Mouse (Mus musculus): ENCODE data around the gene 5830411N06Rik. TPM values are rescaled to one million over a fixed set of nuclear protein-coding genes. Genes with fewer than 3 reads are reported as not detected.

The 5830411N06Rik gene
- polyA plus RNA-seq (2014; fragmentation: Nextera tagmentation; extraction: Ambion mirVana) = not detected in 2 replicates

DNA sequence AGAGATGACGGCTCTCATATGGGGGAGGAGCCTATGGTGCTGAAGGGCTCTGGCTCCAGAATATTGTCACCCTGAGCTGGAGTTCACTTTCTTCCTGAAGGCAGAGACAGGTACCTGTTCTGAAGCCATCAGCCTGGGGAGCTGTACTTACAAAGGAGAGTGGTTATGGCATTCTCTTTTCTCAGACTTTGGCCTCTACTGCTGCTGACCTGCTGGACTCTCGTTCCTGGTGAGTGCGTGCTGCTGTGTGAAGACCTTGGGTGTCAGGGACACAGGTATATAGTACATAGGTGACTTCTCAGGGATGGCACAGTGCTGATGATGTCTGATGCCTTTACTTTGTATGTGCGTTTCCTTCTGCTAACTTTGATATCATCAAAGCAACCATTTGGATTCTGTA, at the start of gene 5830411N06Rik:
Gene 5830411N06Rik, plus strand, starts transcription at position 69 of the 400 bp plus-strand sequence.
- DNase-seq (ENCODE audit: low spot score) (no peak), ATAC-seq (ENCODE audit: low FRiP score) (no peak)
- 91% methylated on average over 4 of the region's 4 CpGs for WGBS
- H3K9me3 ChIP-seq (ENCODE audit: control insufficient read depth, low read length) = no peaks in the 10 kb centered on the region
- H3K4me2 ChIP-seq (replicated peaks) = no peak within 1 kb of the TSS
- no peak within 1 kb of the TSS for H3K27ac ChIP-seq
- no peak within 1 kb of the TSS for H3K4me3 ChIP-seq (replicated peaks; ENCODE audit: low read length)
- H3K4me1 ChIP-seq (replicated peaks; ENCODE audit: control insufficient read depth, insufficient read depth, low read length) = no peaks in the 10 kb centered on the region
- no peak within 1 kb of the TSS for H3K9ac ChIP-seq
- H3K27me3 ChIP-seq (ENCODE audit: control insufficient read depth, insufficient read depth, low read length) = no peaks in the 10 kb centered on the region
- no peaks in the 10 kb centered on the region for H3K36me3 ChIP-seq (replicated peaks; ENCODE audit: control insufficient read depth, insufficient read depth)

DNA sequence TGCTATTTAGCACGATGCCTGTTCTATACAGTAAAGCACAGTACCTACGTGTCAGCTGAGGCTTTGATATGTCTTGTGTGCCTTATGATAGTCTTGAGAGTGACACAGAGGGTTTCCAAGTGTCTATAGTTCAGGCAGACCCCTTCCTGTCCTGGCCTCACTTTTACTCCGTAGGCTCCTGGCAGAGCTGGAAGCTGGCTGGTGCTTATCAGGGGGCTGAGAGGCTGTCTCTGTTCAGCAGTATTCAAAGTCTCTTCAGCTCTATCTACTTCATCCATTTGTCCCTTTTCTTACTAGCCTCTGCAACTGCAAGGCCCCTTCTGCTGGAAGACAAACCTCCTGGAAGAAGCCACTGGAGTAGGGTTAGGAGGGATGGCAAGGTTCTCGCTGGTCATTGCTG, 46.0 kb upstream of the 5830411N06Rik start:
- H3K36me3 ChIP-seq (replicated peaks; ENCODE audit: control insufficient read depth, insufficient read depth) = no peaks in the 10 kb centered on the region
- no peak overlapping the region for H3K4me3 ChIP-seq (replicated peaks; ENCODE audit: low read length)
- H3K9me3 ChIP-seq (ENCODE audit: control insufficient read depth, low read length) = no peaks in the 10 kb centered on the region
- 86% methylated on average over 4 of the region's 4 CpGs for WGBS
- no peak for DNase-seq (ENCODE audit: low spot score)
- no peak overlapping the region for H3K27ac ChIP-seq
- H3K9ac ChIP-seq = no peak overlapping the region
- no peaks in the 10 kb centered on the region for H3K27me3 ChIP-seq (ENCODE audit: control insufficient read depth, insufficient read depth, low read length)
- ATAC-seq (ENCODE audit: low FRiP score) = no peak
- no peaks in the 10 kb centered on the region for H3K4me1 ChIP-seq (replicated peaks; ENCODE audit: control insufficient read depth, insufficient read depth, low read length)
- H3K4me2 ChIP-seq (replicated peaks) = no peak overlapping the region

DNA sequence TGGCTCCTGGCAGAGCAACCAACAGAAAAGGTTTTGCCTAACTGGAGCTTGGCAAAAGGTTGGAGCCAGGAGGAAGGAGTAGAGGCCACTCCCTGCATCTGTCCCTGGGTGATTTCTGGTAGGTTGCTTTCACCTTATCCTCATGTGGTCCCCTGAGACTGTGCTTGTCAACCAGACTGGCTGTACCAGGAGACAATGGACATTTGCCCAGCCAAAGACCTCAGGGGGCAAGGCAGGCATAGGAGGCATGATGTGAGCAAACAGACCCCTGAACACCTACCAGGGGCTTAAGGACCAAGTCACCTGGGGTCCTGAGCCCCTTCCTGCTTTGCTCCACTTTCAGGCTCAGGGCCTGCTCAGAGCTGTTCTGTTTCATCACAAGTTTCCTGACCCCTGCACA, 41.2 kb upstream of the 5830411N06Rik start, which contains the start of gene Olfr524:
Gene Olfr524, minus strand, starts transcription at position 101 of the 400 bp plus-strand sequence.
- Histone ChIP-seq H3K4me2 (replicated peaks) (no peak within 1 kb of the TSS), H3K4me1 (replicated peaks; ENCODE audit: control insufficient read depth, insufficient read depth, low read length) (no peaks in the 10 kb centered on the region), H3K9ac (no peak within 1 kb of the TSS), H3K27me3 (ENCODE audit: control insufficient read depth, insufficient read depth, low read length) (no peaks in the 10 kb centered on the region), H3K27ac (no peak within 1 kb of the TSS), H3K4me3 (replicated peaks; ENCODE audit: low read length) (no peak within 1 kb of the TSS), H3K9me3 (ENCODE audit: control insufficient read depth, low read length) (no peaks in the 10 kb centered on the region), H3K36me3 (replicated peaks; ENCODE audit: control insufficient read depth, insufficient read depth) (no peaks in the 10 kb centered on the region)
- ATAC-seq (ENCODE audit: low FRiP score) (no peak), DNase-seq (ENCODE audit: low spot score) (no peak)

DNA sequence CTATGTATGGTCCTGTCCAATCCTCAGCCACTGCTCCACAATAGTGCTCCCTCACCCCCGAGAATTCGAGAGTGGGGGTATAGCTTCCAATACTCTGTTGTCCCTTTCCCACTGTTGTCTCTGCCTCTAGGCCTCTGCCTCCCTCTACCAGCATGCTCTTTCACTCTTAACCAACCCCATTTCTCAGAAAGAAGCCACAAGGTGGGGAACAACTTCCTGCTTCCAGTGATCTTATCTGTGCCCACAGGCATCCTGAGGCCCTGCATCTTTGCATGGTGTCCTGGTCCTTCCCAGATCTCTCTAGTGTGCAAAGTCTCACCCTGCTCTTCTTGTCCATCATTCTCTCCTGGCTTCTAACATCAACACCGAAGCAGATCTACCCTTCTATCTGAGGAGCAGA, 40.2 kb upstream of the 5830411N06Rik start:
- ATAC-seq (ENCODE audit: low FRiP score) (no peak), DNase-seq (ENCODE audit: low spot score) (no peak)
- no peaks in the 10 kb centered on the region for H3K9me3 ChIP-seq (ENCODE audit: control insufficient read depth, low read length)
- no peak overlapping the region for H3K4me2 ChIP-seq (replicated peaks)
- H3K27ac ChIP-seq = no peak overlapping the region
- H3K4me1 ChIP-seq (replicated peaks; ENCODE audit: control insufficient read depth, insufficient read depth, low read length) = no peaks in the 10 kb centered on the region
- 89% methylated on average over 3 of the region's 3 CpGs for WGBS
- no peaks in the 10 kb centered on the region for H3K36me3 ChIP-seq (replicated peaks; ENCODE audit: control insufficient read depth, insufficient read depth)
- no peaks in the 10 kb centered on the region for H3K27me3 ChIP-seq (ENCODE audit: control insufficient read depth, insufficient read depth, low read length)
- no peak overlapping the region for H3K9ac ChIP-seq
- no peak overlapping the region for H3K4me3 ChIP-seq (replicated peaks; ENCODE audit: low read length)

DNA sequence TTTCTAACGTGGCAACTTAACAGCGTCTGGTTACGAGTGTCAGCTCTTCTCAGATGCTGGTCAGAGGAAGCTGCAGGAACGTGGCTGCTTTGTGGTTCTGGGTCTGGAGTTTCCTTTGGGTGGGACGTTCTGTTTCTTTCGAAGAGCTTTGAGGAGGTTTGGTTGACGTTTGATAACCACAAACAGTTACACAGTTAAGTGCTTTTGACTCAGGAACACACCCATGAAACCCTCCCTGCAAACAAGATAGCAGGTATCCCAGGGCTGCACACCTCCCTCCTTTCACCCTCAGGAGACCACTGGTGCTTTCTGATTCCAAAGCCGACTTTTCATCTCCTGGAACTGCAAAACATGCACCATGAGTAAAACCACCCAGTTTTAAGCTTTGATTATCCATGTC, 38.9 kb upstream of the 5830411N06Rik start:
- DNase-seq (ENCODE audit: low spot score) = no peak
- H3K4me1 ChIP-seq (replicated peaks; ENCODE audit: control insufficient read depth, insufficient read depth, low read length) = no peaks in the 10 kb centered on the region
- WGBS = 79% methylated on average over 8 of the region's 8 CpGs
- H3K4me2 ChIP-seq (replicated peaks) = no peak overlapping the region
- ATAC-seq (ENCODE audit: low FRiP score) = no peak
- no peak overlapping the region for H3K27ac ChIP-seq
- no peaks in the 10 kb centered on the region for H3K27me3 ChIP-seq (ENCODE audit: control insufficient read depth, insufficient read depth, low read length)
- H3K9me3 ChIP-seq (ENCODE audit: control insufficient read depth, low read length) = no peaks in the 10 kb centered on the region
- H3K36me3 ChIP-seq (replicated peaks; ENCODE audit: control insufficient read depth, insufficient read depth) = no peaks in the 10 kb centered on the region
- no peak overlapping the region for H3K9ac ChIP-seq
- no peak overlapping the region for H3K4me3 ChIP-seq (replicated peaks; ENCODE audit: low read length)

DNA sequence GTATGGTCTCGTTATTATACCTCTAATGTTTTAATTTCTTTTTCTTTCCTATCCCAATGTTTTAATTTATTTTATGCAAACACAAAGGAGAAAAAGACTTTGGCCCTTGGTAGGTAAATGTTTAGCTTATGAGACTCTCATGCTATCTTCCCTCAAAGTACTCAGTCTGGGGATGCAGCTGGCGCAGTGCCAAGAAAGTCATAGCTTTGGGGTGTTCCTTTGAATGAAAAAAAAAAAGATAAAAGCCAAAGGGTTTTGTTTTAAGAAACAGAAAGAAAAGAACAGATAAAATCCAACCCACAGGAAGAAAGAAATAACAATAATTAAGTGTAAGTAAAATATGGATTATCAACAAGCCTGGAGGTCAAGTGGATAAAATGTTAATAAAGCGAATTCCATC, 38.4 kb upstream of the 5830411N06Rik start:
- Histone ChIP-seq H3K27ac (no peak overlapping the region), H3K4me3 (replicated peaks; ENCODE audit: low read length) (no peak overlapping the region), H3K9me3 (ENCODE audit: control insufficient read depth, low read length) (no peaks in the 10 kb centered on the region), H3K36me3 (replicated peaks; ENCODE audit: control insufficient read depth, insufficient read depth) (no peaks in the 10 kb centered on the region), H3K4me1 (replicated peaks; ENCODE audit: control insufficient read depth, insufficient read depth, low read length) (no peaks in the 10 kb centered on the region), H3K4me2 (replicated peaks) (no peak overlapping the region), H3K9ac (no peak overlapping the region), H3K27me3 (ENCODE audit: control insufficient read depth, insufficient read depth, low read length) (no peaks in the 10 kb centered on the region)
- 90% methylated on average over 3 of the region's 3 CpGs for WGBS
- no peak for ATAC-seq (ENCODE audit: low FRiP score)
- DNase-seq (ENCODE audit: low spot score) = no peak

DNA sequence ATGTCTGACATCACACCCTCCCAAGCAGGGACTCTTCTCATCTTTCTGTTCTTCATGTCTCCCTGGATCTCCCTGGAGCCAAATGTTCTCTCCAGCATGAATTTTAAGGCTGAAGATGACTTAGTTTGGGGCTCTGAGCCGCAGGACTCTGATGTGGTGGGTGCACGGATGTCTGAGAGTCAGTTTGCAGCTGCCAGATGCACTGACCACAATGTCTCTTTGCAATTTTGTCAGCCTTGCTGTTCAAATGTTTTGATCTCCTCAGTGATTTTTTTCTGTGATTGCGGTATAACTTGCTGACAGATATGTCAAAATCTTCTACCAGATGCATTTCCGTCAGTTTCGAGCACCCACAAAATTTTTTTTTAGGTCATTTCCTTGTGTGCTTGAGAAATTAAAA, 33.2 kb upstream of the 5830411N06Rik start:
- H3K27ac ChIP-seq = no peak overlapping the region
- H3K4me2 ChIP-seq (replicated peaks) = no peak overlapping the region
- ATAC-seq (ENCODE audit: low FRiP score) (no peak), DNase-seq (ENCODE audit: low spot score) (no peak)
- H3K36me3 ChIP-seq (replicated peaks; ENCODE audit: control insufficient read depth, insufficient read depth) = no peaks in the 10 kb centered on the region
- H3K4me1 ChIP-seq (replicated peaks; ENCODE audit: control insufficient read depth, insufficient read depth, low read length) = no peaks in the 10 kb centered on the region
- no peak overlapping the region for H3K9ac ChIP-seq
- 85% methylated on average over 5 of the region's 5 CpGs for WGBS
- H3K9me3 ChIP-seq (ENCODE audit: control insufficient read depth, low read length) = no peaks in the 10 kb centered on the region
- no peak overlapping the region for H3K4me3 ChIP-seq (replicated peaks; ENCODE audit: low read length)
- no peaks in the 10 kb centered on the region for H3K27me3 ChIP-seq (ENCODE audit: control insufficient read depth, insufficient read depth, low read length)

DNA sequence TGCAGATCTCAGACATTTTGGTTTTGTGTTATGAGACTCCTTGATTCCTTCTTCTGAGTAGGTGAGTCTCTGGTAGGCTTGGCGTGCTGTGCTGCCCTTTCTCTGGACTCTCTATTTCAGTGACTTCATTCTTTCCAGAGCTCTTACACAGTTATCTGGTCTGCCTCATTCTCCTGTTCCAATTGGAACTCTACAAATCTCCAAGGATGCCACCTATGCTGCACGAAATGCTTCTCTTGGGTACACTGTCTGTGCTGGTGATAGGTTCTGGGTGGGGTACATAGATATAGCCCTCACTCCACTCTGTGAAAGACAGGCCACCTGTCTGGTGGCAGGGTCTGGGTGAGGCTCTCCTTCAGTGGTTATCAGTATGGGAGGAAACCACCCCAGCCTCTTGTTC, 29.1 kb upstream of the 5830411N06Rik start, which contains the start of gene Cd163l1:
Gene Cd163l1, plus strand, starts transcription at position 301 of the 400 bp plus-strand sequence.
- no peak for ATAC-seq (ENCODE audit: low FRiP score)
- Histone ChIP-seq H3K27me3 (ENCODE audit: control insufficient read depth, insufficient read depth, low read length) (no peaks in the 10 kb centered on the region), H3K4me1 (replicated peaks; ENCODE audit: control insufficient read depth, insufficient read depth, low read length) (no peaks in the 10 kb centered on the region), H3K27ac (no peak within 1 kb of the TSS), H3K4me3 (replicated peaks; ENCODE audit: low read length) (no peak within 1 kb of the TSS), H3K9me3 (ENCODE audit: control insufficient read depth, low read length) (no peaks in the 10 kb centered on the region), H3K9ac (no peak within 1 kb of the TSS), H3K4me2 (replicated peaks) (no peak within 1 kb of the TSS), H3K36me3 (replicated peaks; ENCODE audit: control insufficient read depth, insufficient read depth) (no peaks in the 10 kb centered on the region)
- 98% methylated on average over 2 of the region's 2 CpGs for WGBS
- DNase-seq (ENCODE audit: low spot score) = no peak

DNA sequence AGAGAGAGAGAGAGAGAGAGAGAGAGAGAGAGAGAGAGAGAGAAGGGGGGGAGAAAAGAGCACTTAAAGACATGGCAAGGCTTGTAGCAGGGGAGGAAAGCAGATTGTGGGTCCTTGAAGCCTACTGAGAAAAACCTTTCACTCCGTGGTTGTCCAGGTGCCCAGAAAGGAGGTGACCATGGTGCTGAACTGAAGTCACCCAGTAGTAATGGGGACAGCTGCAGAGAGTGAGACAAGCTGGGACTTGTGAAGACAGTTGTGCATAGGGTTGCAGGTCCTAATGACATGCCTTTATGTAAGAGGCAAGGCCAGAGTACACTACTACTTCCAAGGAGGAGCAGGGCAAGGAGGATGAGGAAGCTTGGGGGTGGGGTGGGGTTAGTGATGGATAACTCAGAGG, 27.8 kb upstream of the 5830411N06Rik start:
- DNase-seq (ENCODE audit: low spot score) (no peak), ATAC-seq (ENCODE audit: low FRiP score) (no peak)
- Histone ChIP-seq H3K4me1 (replicated peaks; ENCODE audit: control insufficient read depth, insufficient read depth, low read length) (no peaks in the 10 kb centered on the region), H3K4me2 (replicated peaks) (no peak overlapping the region), H3K4me3 (replicated peaks; ENCODE audit: low read length) (no peak overlapping the region), H3K36me3 (replicated peaks; ENCODE audit: control insufficient read depth, insufficient read depth) (no peaks in the 10 kb centered on the region), H3K9me3 (ENCODE audit: control insufficient read depth, low read length) (no peaks in the 10 kb centered on the region), H3K27ac (no peak overlapping the region), H3K27me3 (ENCODE audit: control insufficient read depth, insufficient read depth, low read length) (no peaks in the 10 kb centered on the region), H3K9ac (no peak overlapping the region)
- 19% methylated on average over 1 of the region's 1 CpGs for WGBS

DNA sequence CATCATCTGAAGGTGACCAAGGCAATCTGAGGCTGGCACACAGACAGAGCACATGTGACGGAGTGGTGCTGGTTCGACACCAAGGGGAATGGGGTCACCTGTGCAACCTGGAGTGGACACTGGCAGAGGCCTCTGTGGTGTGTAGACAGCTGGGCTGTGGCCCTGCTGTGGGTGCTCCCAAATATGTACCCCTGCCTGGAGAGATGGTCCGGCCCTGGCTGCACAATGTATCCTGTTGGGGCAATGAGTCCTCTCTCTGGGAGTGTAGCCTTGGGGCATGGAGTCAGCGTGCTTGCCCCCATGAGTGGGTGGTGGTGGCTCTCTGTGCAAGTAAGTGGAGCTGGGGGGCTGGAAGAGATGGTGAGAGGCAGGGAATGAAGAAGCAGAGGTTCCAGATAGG, 26.7 kb upstream of the 5830411N06Rik start:
- Histone ChIP-seq H3K4me2 (replicated peaks) (no peak overlapping the region), H3K9ac (no peak overlapping the region), H3K36me3 (replicated peaks; ENCODE audit: control insufficient read depth, insufficient read depth) (no peaks in the 10 kb centered on the region), H3K4me3 (replicated peaks; ENCODE audit: low read length) (no peak overlapping the region), H3K4me1 (replicated peaks; ENCODE audit: control insufficient read depth, insufficient read depth, low read length) (no peaks in the 10 kb centered on the region), H3K27me3 (ENCODE audit: control insufficient read depth, insufficient read depth, low read length) (no peaks in the 10 kb centered on the region), H3K27ac (no peak overlapping the region), H3K9me3 (ENCODE audit: control insufficient read depth, low read length) (no peaks in the 10 kb centered on the region)
- ATAC-seq (ENCODE audit: low FRiP score) = no peak
- DNase-seq (ENCODE audit: low spot score) = no peak
- 85% methylated on average over 4 of the region's 4 CpGs for WGBS
